Mouse (Mus musculus): ENCODE measurements around the gene Gm10639.
A peak's percentile ranks its signal among the peaks of the same experiment; 100 is the strongest.
"Not testable (repeated sequence)": the region's sequence is repeated elsewhere in the genome, so short reads cannot be mapped to it uniquely, and the experiment has no call there.

The Gm10639 gene

DNA sequence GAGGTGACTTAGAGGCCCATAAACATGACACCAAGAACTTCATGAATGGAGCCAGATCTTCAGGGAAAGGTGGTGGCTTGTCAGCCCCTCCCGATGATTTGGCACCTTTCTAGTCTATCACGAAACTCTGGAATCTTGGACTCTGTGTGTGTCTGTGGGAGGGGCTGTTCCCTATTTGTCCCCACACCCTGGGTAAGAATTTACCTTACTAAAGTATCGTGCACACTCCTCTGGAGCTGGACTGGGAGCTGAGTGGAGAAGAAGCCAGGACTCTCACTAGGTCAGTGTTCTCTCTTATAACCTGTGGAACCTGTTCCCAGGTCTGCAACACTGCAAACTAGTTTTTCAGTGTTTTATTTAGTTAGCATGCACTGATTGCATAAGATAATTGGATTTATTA, at the start of gene Gm10639:
Gm10639 (plus strand) TSS at position 201 of the 400 bp plus-strand sequence.
- DNase-seq (ENCODE audit: low spot score in 2 of 2) = not testable (repeated sequence)

GRCm38 (mm10) chr9:78255683-78256470, 33.8 kb upstream of the Gm10639 start:
- not testable (repeated sequence) for DNase-seq (ENCODE audit: low spot score in 2 of 2)

GRCm38 (mm10) chr9:78256914-78257313, 32.8 kb upstream of the Gm10639 start, which contains the start of gene Gm3776:
Gene Gm3776, plus strand, starts transcription at chr9:78257129.
- not testable (repeated sequence) for DNase-seq (ENCODE audit: low spot score in 2 of 2)

GRCm38 (mm10) chr9:78259688-78260087, 30.0 kb upstream of the Gm10639 start:
- peak; percentile 27 to 73 for DNase-seq (ENCODE audit: low spot score in 2 of 2)

GRCm38 (mm10) chr9:78270945-78271344, 18.8 kb upstream of the Gm10639 start:
- not testable (repeated sequence) for DNase-seq (ENCODE audit: low spot score in 2 of 2)

- DNase-seq (ENCODE audit: low spot score in 2 of 2) = not testable (repeated sequence)
Measured at GRCm38 (mm10) chr9:78282002-78282711, 7.6 kb upstream of the Gm10639 start.

GRCm38 (mm10) chr9:78289063-78289462, 660 bp upstream of the Gm10639 start:
- not testable (repeated sequence) for DNase-seq (ENCODE audit: low spot score in 2 of 2)

DNA sequence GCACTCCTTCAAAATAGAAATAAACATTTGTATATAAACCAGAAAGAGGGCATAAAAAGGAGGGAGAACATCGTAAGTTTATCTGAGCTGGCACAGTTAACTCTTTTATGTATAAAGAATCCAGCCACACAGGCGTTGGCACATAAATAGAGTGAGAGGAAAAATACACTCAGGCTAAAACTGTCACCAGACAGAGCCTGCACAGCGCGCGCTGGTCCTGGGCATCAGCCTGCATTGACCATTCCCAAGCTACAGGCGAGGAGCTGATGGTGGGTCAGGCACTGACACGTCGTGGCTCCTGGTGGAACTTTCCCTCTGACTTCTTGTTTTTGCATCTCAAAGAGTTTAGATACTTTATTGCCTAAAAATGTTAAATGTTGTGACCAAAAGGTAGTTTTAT, 2.7 kb downstream of the Gm10639 start:
- not testable (repeated sequence) for DNase-seq (ENCODE audit: low spot score in 2 of 2)

DNA sequence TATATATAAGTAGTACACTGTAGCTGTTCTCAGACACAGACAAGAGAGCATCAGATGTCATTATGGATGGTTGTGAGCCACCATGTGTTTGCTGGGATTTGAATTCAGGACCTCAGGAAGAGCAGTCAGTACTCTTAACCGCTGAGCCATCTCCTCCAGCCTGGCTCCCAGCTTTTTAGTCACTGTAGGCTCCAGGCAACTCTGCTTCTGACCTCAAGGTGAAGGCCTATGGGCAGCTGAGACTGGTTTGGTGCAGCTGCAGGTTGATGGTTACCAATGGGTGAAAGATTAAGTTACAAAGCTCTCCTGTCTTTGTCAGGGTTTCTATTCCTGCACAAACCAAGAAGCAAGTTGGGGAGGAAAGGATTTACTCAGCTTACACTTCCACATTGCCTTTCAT, 4.0 kb downstream of the Gm10639 start:
- not testable (repeated sequence) for DNase-seq (ENCODE audit: low spot score in 2 of 2)

GRCm38 (mm10) chr9:78294781-78295180, 5.1 kb downstream of the Gm10639 start:
- DNase-seq (ENCODE audit: low spot score in 2 of 2) = not testable (repeated sequence)

GRCm38 (mm10) chr9:78296089-78296488, 6.4 kb downstream of the Gm10639 start:
- peak; percentile 20 to 67 for DNase-seq (ENCODE audit: low spot score in 2 of 2)

GRCm38 (mm10) chr9:78298232-78298631, 8.5 kb downstream of the Gm10639 start:
- no peak for DNase-seq (ENCODE audit: low spot score in 2 of 2)

GRCm38 (mm10) chr9:78299143-78299542, 9.4 kb downstream of the Gm10639 start:
- not testable (repeated sequence) for DNase-seq (ENCODE audit: low spot score in 2 of 2)

GRCm38 (mm10) chr9:78308122-78308521, 18.4 kb downstream of the Gm10639 start:
- not testable (repeated sequence) for DNase-seq (ENCODE audit: low spot score in 2 of 2)

GRCm38 (mm10) chr9:78314696-78315095, 25.0 kb downstream of the Gm10639 start, which contains the start of gene Omt2a:
Gene Omt2a, minus strand, starts transcription at chr9:78314796.
- DNase-seq (ENCODE audit: low spot score in 2 of 2) = no peak

DNA sequence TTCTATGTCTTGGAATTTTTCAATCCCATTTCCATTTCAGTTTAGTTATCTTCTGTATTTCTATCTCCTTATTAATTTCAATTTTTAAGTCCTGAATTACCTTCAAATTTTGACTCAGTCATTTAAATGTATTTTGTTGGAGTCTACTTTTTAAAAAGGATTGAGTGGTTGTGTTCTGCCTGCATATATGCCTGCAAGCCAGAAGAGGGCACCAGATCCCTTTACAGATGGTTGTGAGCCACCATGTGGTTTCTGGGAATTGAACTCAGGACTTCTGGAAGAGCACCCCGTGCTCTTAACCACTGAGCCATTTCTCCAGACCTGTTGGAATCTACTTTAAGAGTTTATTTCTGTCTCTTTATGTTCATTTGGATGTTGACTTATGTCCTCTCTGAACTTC, 29.8 kb downstream of the Gm10639 start:
- DNase-seq (ENCODE audit: low spot score in 2 of 2) = no peak

DNA sequence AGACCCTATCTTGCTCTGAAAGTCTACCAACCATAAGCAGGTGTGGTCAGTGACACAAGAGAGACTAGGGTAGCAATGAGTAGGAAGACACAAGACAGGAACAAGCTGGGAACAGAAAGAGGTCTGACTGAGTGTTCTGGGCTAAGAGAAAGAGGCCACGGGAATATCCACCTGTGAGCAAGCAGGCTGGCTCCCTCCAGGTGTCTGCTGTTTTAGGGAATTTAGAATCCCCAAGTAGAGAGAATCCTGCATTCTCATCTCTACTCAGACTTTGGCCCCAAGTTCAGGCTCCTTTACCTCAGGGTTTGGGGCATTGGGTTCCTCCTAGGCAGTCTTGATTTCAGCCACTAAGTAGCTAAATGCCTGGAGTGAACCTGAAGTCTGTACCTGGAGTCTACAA, 37.6 kb downstream of the Gm10639 start, which contains the start of gene Omt2b:
Omt2b (plus strand) TSS at position 301 of the 400 bp plus-strand sequence.
- not testable (repeated sequence) for DNase-seq (ENCODE audit: low spot score in 2 of 2)

DNA sequence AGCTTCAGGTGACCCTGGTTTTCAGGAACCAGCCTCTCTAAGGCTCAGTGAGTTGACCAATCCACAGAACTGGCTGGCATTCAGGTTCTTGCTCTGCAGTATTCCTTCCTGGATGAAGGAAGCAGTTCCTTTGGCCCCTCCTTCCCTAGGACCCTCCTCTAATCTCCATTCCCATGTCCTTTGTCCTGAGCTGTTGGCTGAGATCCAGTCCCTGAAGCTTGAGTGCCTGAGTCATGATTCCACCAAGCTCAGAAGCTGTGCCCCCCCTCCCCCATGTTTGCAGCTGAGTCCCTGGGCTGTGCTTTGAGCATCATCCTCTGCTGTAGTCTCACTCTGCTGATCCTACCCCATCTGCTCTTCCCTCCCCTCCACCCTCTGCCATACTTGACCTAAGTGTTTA, 47.3 kb downstream of the Gm10639 start:
- not testable (repeated sequence) for DNase-seq (ENCODE audit: low spot score in 2 of 2)

DNA sequence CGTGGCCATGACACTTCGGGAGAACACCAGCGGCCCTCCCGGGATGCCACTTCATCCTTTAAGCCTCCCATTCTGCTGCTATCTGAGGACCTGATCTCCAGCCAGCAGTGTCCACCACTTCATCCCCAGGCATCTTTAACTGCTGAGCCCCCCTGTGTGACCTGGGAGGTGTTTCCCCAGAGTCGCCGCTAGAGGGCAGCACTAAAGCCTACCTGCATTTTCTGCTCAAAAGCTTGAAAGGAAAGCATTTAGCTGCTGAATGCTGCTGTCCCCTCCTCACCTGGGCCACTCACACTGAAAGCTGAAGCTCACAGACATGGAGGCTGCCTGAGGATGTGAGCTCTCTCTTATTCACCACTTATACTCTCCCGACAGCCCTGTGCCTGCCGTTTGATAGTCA, 50.6 kb downstream of the Gm10639 start:
- DNase-seq (ENCODE audit: low spot score in 2 of 2) = peak; percentile 27 to 82

DNA sequence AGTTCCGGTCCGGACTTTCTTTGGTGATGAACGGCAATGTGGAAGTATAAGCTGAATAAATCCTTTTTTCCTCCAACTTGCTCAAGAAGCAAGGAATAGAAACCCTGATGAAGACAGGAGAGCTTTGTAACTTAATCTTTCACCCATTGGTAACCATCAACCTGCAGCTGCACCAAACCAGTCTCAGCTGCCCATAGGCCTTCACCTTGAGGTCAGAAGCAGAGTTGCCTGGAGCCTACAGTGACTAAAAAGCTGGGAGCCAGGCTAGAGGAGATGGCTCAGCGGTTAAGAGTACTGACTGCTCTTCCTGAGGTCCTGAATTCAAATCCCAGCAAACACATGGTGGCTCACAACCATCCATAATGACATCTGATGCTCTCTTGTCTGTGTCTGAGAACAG, 52.8 kb downstream of the Gm10639 start:
- not testable (repeated sequence) for DNase-seq (ENCODE audit: low spot score in 2 of 2)

GRCm38 (mm10) chr9:78343055-78343454, 53.3 kb downstream of the Gm10639 start:
- DNase-seq (ENCODE audit: low spot score in 2 of 2) = not testable (repeated sequence)

DNA sequence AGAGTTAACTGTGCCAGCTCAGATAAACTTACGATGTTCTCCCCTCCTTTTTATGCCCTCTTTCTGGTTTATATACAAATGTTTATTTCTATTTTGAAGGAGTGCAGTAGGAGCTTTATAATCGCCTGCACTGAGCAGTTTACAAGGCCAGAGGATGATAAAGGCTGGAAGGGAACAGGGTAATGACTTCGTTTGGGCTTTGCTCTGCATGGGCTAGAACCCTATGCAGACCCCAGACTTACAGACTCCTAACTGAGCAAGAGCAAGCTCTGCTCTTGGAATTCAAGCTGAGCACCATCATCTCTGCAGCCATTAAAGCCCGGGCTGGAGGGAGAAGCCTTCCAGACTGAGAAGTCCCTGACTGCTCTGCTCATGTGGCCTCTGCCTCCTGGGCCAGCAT, 55.5 kb downstream of the Gm10639 start:
- not testable (repeated sequence) for DNase-seq (ENCODE audit: low spot score in 2 of 2)
